Comparison of ENCODE assay signal across 10 mouse cellular contexts in the genomic region with DNA sequence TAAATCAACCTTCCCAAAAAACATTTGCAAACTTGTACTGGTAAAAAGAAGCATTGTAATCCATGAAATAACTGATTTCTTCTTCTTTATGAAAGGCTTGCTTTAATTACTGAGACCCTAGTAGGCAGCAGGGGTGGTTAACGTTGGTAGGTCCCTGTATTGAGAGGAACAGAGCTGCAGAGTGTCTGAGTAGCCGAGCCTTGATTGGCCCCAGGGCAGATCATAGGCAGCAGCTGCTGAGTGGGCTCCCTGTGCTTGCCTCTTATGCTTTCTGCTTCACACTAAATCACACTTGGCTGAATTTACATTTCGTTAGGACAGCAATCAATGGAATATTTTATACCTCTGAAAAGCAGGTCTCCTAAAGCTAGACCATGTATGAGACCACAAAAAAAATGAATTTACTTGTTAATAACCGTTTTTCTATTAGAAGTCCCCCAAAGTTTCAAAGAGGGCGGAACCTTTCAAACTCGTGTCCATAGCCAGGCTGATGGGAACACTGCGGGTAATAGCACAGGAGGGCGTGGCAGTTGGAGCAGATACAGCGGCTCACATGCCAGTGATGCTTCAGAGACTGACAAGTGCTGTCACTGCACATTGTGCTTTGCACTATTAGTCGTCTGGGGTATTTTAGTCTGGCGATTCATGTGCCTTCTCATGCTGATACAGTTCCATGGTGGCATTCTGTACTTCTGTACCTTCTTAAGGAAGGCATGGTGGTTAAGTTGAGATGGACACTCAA.
DNase-seq lines count a peak whose midpoint lies in the region; ATAC-seq and TF ChIP-seq lines count a peak whose summit lies in the region.
"Had no signal": no experiment of that assay in that cellular context is flagged by ENCODE, and none has a peak within 500 bp of the region (broad histone marks: within the 10 kb centered on the region; RNA-seq: fewer than 3 reads in every experiment).

No protein-coding gene starts in this region.

- ATAC-seq in neural tube, embryonic 12.5 days (ENCODE audit: low FRiP score, low read depth), result peak; percentile 69; the same call in 1 of the 2 replicates
- ATAC-seq in neural tube, embryonic 15.5 days (ENCODE audit: low FRiP score), result no peak
- ATAC-seq in liver, postnatal 0 days, result no peak

- H3K4me3 ChIP-seq in heart, embryonic 10.5 days, result no peak overlapping the region
- H3K4me3 ChIP-seq in neural tube, embryonic 12.5 days, result no peak overlapping the region
- no peak overlapping the region for H3K4me3 ChIP-seq in neural tube, embryonic 15.5 days (replicated peaks)
- no peak overlapping the region for H3K4me3 ChIP-seq in liver, postnatal 0 days (ENCODE audit: low read depth, low read length)
- H3K4me3 ChIP-seq in thymus, adult 2 months (ENCODE audit: control insufficient read depth, insufficient read depth, low read length), result no peak overlapping the region

- peaks cover 26% of the 10 kb centered on the region for H3K4me1 ChIP-seq in heart, embryonic 10.5 days
- peaks cover 6% of the 10 kb centered on the region; the same call in 1 of the 2 replicates for H3K4me1 ChIP-seq in neural tube, embryonic 12.5 days
- H3K4me1 ChIP-seq in neural tube, embryonic 15.5 days, result peaks cover 10% of the 10 kb centered on the region
- H3K4me1 ChIP-seq in liver, postnatal 0 days (ENCODE audit: insufficient read depth), result peaks cover 7% of the 10 kb centered on the region; the same call in 1 of the 2 replicates
- peaks cover 19% of the 10 kb centered on the region for H3K4me1 ChIP-seq in thymus, adult 2 months (replicated peaks; ENCODE audit: control insufficient read depth, insufficient read depth, low read length)

- H3K9ac ChIP-seq in neural tube, embryonic 12.5 days, result no peak overlapping the region
- no peak overlapping the region for H3K9ac ChIP-seq in neural tube, embryonic 15.5 days (replicated peaks)
- no peak overlapping the region for H3K9ac ChIP-seq in liver, postnatal 0 days (replicated peaks)

- no peak for TF ChIP-seq POLR2A in thymus, adult 2 months (IDR thresholded peaks at IDR 0.05; ENCODE audit: control insufficient read depth, extremely low read depth, insufficient read depth, low read length, poor library complexity)

- WGBS in heart, embryonic 10.5 days, result 60% methylated on average over 11 of the region's 11 CpGs
- 74% methylated on average over 11 of the region's 11 CpGs for WGBS in neural tube, embryonic 12.5 days
- 67% methylated on average over 11 of the region's 11 CpGs for WGBS in neural tube, embryonic 15.5 days
- WGBS in liver, postnatal 0 days (ENCODE audit: insufficient replicate concordance), result 68% methylated on average over 11 of the region's 11 CpGs
- WGBS in thymus, adult 2 months, result 90% methylated on average over 11 of the region's 11 CpGs

- H3K9me3 ChIP-seq in heart, embryonic 10.5 days, result no peaks in the 10 kb centered on the region
- no peaks in the 10 kb centered on the region for H3K9me3 ChIP-seq in neural tube, embryonic 12.5 days
- no peaks in the 10 kb centered on the region for H3K9me3 ChIP-seq in neural tube, embryonic 15.5 days (replicated peaks)
- H3K9me3 ChIP-seq in liver, postnatal 0 days (ENCODE audit: low read length), result no peaks in the 10 kb centered on the region

- TF ChIP-seq CTCF in liver, postnatal 0 days (IDR thresholded peaks at IDR 0.05; ENCODE audit: low read depth), result no peak
- TF ChIP-seq CTCF in thymus, adult 2 months (IDR thresholded peaks at IDR 0.05; ENCODE audit: borderline replicate concordance, control insufficient read depth, extremely low read depth, insufficient read depth, low read length, poor library complexity), result no peak

- H3K27me3 ChIP-seq in heart, embryonic 10.5 days (ENCODE audit: insufficient read depth, poor library complexity, severe bottlenecking), result no peaks in the 10 kb centered on the region
- H3K27me3 ChIP-seq in neural tube, embryonic 12.5 days (replicated peaks), result no peaks in the 10 kb centered on the region
- no peaks in the 10 kb centered on the region for H3K27me3 ChIP-seq in neural tube, embryonic 15.5 days (replicated peaks)
- H3K27me3 ChIP-seq in liver, postnatal 0 days (ENCODE audit: insufficient read depth, low read length), result no peaks in the 10 kb centered on the region
- no peaks in the 10 kb centered on the region for H3K27me3 ChIP-seq in thymus, adult 2 months (ENCODE audit: control insufficient read depth, insufficient read depth, low read length)
- H3K27me3 ChIP-seq: CH12.LX had no signal

- peak overlapping the region; percentile 74; the same call in 1 of the 2 replicates for H3K27ac ChIP-seq in heart, embryonic 10.5 days
- no peak overlapping the region for H3K27ac ChIP-seq in neural tube, embryonic 12.5 days
- H3K27ac ChIP-seq in neural tube, embryonic 15.5 days (replicated peaks), result no peak overlapping the region; the same call in 1 of the 2 replicates
- peak overlapping the region; percentile 86 for H3K27ac ChIP-seq in liver, postnatal 0 days (ENCODE audit: low read depth)
- H3K27ac ChIP-seq in thymus, adult 2 months (ENCODE audit: control insufficient read depth, insufficient read depth, low read length), result no peak overlapping the region

- peaks cover 32% of the 10 kb centered on the region for H3K36me3 ChIP-seq in heart, embryonic 10.5 days
- peaks cover 45% of the 10 kb centered on the region for H3K36me3 ChIP-seq in neural tube, embryonic 12.5 days
- peaks cover 46% of the 10 kb centered on the region for H3K36me3 ChIP-seq in neural tube, embryonic 15.5 days
- peaks cover 11% of the 10 kb centered on the region for H3K36me3 ChIP-seq in liver, postnatal 0 days (replicated peaks; ENCODE audit: insufficient read depth, low read length)
- H3K36me3 ChIP-seq in thymus, adult 2 months (ENCODE audit: control insufficient read depth, insufficient read depth, low read length), result no peaks in the 10 kb centered on the region

- TF ChIP-seq EP300 in liver, postnatal 0 days (IDR thresholded peaks at IDR 0.05; ENCODE audit: low read depth), result no peak

- no peak overlapping the region for H3K4me2 ChIP-seq in neural tube, embryonic 12.5 days (replicated peaks)
- H3K4me2 ChIP-seq in neural tube, embryonic 15.5 days, result no peak overlapping the region
- H3K4me2 ChIP-seq in liver, postnatal 0 days (ENCODE audit: low read depth, low read length), result no peak overlapping the region

- no peak for DNase-seq in heart, embryonic 10.5 days (ENCODE audit: low spot score)
- DNase-seq in heart, postnatal 4 days, result no peak
- no peak for DNase-seq in liver, postnatal 0 days
- no peak for DNase-seq in thymus, adult 2 months
- no peak for DNase-seq in right cerebral cortex, adult 18-20 months
- no peak for DNase-seq in frontal cortex, postnatal 36 days (ENCODE audit: low spot score in 2 of 2)
- DNase-seq: cerebellum, postnatal 10 days had no signal

Comparison
In these comparisons a context has a peak if more than half of its experiments do, and no peak if none do; other contexts are left out.
1. H3K27ac ChIP-seq: peak in heart, embryonic 10.5 days (single experiment) and liver, postnatal 0 days (single experiment); none in neural tube, embryonic 12.5 days (single experiment), neural tube, embryonic 15.5 days (single experiment) and thymus, adult 2 months (single experiment).